Comparison of ENCODE assay signal across 26 mouse cellular contexts in genomic region chr9:20895382-20895781, GRCm38 (mm10). TPM values are rescaled to one million over a fixed set of nuclear protein-coding genes. Genes with fewer than 3 reads are reported as not detected.
DNase-seq lines count a peak whose midpoint lies in the region; ATAC-seq and TF ChIP-seq lines count a peak whose summit lies in the region.
"Had no signal": no experiment of that assay in that cellular context is flagged by ENCODE, and none has a peak within 500 bp of the region (broad histone marks: within the 10 kb centered on the region; RNA-seq: fewer than 3 reads in every experiment).

No protein-coding gene starts in this region.

- WGBS in intestine, embryonic 16.5 days: 93% methylated on average over 9 of the region's 9 CpGs
- 93% methylated on average over 9 of the region's 9 CpGs for WGBS in intestine, embryonic 15.5 days
- 91% methylated on average over 9 of the region's 9 CpGs for WGBS in liver, embryonic 13.5 days (ENCODE audit: insufficient replicate concordance)
- WGBS in liver, postnatal 0 days (ENCODE audit: insufficient replicate concordance): 88% methylated on average over 9 of the region's 9 CpGs
- 97% methylated on average over 9 of the region's 9 CpGs for WGBS in limb, embryonic 10.5 days
- WGBS in forebrain, embryonic 12.5 days: 94% methylated on average over 9 of the region's 9 CpGs

- H3K9ac ChIP-seq in intestine, embryonic 16.5 days (ENCODE audit: low read depth, low read length): 0 out of 2 replicates have a peak overlapping the region, but pooled peaks have one; percentile 2
- no peak overlapping the region for H3K9ac ChIP-seq in intestine, embryonic 15.5 days
- no peak overlapping the region for H3K9ac ChIP-seq in liver, embryonic 13.5 days
- H3K9ac ChIP-seq in liver, postnatal 0 days (replicated peaks): no peak overlapping the region
- H3K9ac ChIP-seq in MEL (ENCODE audit: control insufficient read depth, low read depth, low read length, poor library complexity, severe bottlenecking): no peak overlapping the region
- H3K9ac ChIP-seq in forebrain, embryonic 12.5 days: no peak overlapping the region
- H3K9ac ChIP-seq: embryonic facial prominence, embryonic 13.5 days; embryonic facial prominence, embryonic 15.5 days; forebrain, embryonic 13.5 days; forebrain, embryonic 15.5 days; forebrain, postnatal 0 days had no signal

- no peak for TF ChIP-seq POLR2A in MEL (IDR thresholded peaks at IDR 0.05; ENCODE audit: control insufficient read depth in 1 of 2, insufficient read depth in 1 of 2, low read depth in 1 of 2, low read length in 2 of 2, poor library complexity in 1 of 2)

- TF ChIP-seq EP300 in liver, postnatal 0 days (IDR thresholded peaks at IDR 0.05; ENCODE audit: low read depth): no peak
- no peak for TF ChIP-seq EP300 in MEL (IDR thresholded peaks at IDR 0.05; ENCODE audit: low read depth in 1 of 2, low read length in 2 of 2)

- no peak overlapping the region for H3K4me2 ChIP-seq in intestine, embryonic 16.5 days (ENCODE audit: low read depth, low read length)
- no peak overlapping the region for H3K4me2 ChIP-seq in intestine, embryonic 15.5 days (replicated peaks)
- no peak overlapping the region for H3K4me2 ChIP-seq in liver, embryonic 13.5 days
- H3K4me2 ChIP-seq in liver, postnatal 0 days (ENCODE audit: low read depth, low read length): no peak overlapping the region
- no peak overlapping the region for H3K4me2 ChIP-seq in forebrain, embryonic 12.5 days
- H3K4me2 ChIP-seq: embryonic facial prominence, embryonic 13.5 days; embryonic facial prominence, embryonic 15.5 days; forebrain, embryonic 13.5 days; forebrain, embryonic 15.5 days had no signal

- no peaks in the 10 kb centered on the region for H3K27me3 ChIP-seq in intestine, embryonic 16.5 days (replicated peaks; ENCODE audit: control insufficient read depth, insufficient read depth, low read length)
- no peaks in the 10 kb centered on the region for H3K27me3 ChIP-seq in intestine, embryonic 15.5 days (replicated peaks)
- no peaks in the 10 kb centered on the region for H3K27me3 ChIP-seq in liver, embryonic 13.5 days
- no peaks in the 10 kb centered on the region for H3K27me3 ChIP-seq in liver, postnatal 0 days (ENCODE audit: insufficient read depth, low read length)
- no peaks in the 10 kb centered on the region for H3K27me3 ChIP-seq in MEL (ENCODE audit: control insufficient read depth in 1 of 2, insufficient read depth in 2 of 2, low read length in 2 of 2)
- H3K27me3 ChIP-seq in limb, embryonic 10.5 days (ENCODE audit: low read depth, poor library complexity, severe bottlenecking): no peaks in the 10 kb centered on the region
- H3K27me3 ChIP-seq in forebrain, embryonic 12.5 days: no peaks in the 10 kb centered on the region
- H3K27me3 ChIP-seq: CH12.LX; embryonic facial prominence, embryonic 13.5 days; embryonic facial prominence, embryonic 15.5 days; forebrain, embryonic 13.5 days; forebrain, embryonic 15.5 days had no signal

- peaks cover 34% of the 10 kb centered on the region for H3K36me3 ChIP-seq in intestine, embryonic 16.5 days (ENCODE audit: control insufficient read depth, insufficient read depth, low read length)
- H3K36me3 ChIP-seq in intestine, embryonic 15.5 days: peaks cover 51% of the 10 kb centered on the region
- peaks cover 73% of the 10 kb centered on the region for H3K36me3 ChIP-seq in liver, embryonic 13.5 days
- peaks cover 57% of the 10 kb centered on the region for H3K36me3 ChIP-seq in liver, postnatal 0 days (replicated peaks; ENCODE audit: insufficient read depth, low read length)
- peaks cover 9 to 40% of the 10 kb centered on the region in 2 experiments for H3K36me3 ChIP-seq in MEL (ENCODE audit: control insufficient read depth in 1 of 2, insufficient read depth in 2 of 2, low read length in 2 of 2)
- peaks cover 72% of the 10 kb centered on the region for H3K36me3 ChIP-seq in limb, embryonic 10.5 days
- peaks cover 68% of the 10 kb centered on the region for H3K36me3 ChIP-seq in forebrain, embryonic 12.5 days (replicated peaks)

- no peak overlapping the region for H3K27ac ChIP-seq in intestine, embryonic 16.5 days (ENCODE audit: low read length)
- no peak overlapping the region for H3K27ac ChIP-seq in intestine, embryonic 15.5 days
- no peak overlapping the region for H3K27ac ChIP-seq in liver, embryonic 13.5 days
- no peak overlapping the region for H3K27ac ChIP-seq in liver, postnatal 0 days (ENCODE audit: low read depth)
- no peak overlapping the region for H3K27ac ChIP-seq in MEL (ENCODE audit: control insufficient read depth, low read depth, low read length)
- no peak overlapping the region for H3K27ac ChIP-seq in limb, embryonic 10.5 days
- no peak overlapping the region for H3K27ac ChIP-seq in forebrain, embryonic 12.5 days
- H3K27ac ChIP-seq: embryonic facial prominence, embryonic 13.5 days; embryonic facial prominence, embryonic 15.5 days; forebrain, embryonic 10.5 days; forebrain, embryonic 13.5 days; forebrain, embryonic 15.5 days had no signal

- DNase-seq in liver, embryonic 13.5 days: no peak
- no peak for DNase-seq in liver, postnatal 0 days
- DNase-seq in MEL (ENCODE audit: low read depth, low spot score): no peak
- no peak for DNase-seq in limb, embryonic 10.5 days (ENCODE audit: low spot score)
- no peak for DNase-seq in adrenal gland, adult (ENCODE audit: inconsistent age in 2 of 2, low spot score in 1 of 2)
- DNase-seq: adrenal gland, adult 8-10 months; adrenal gland, postnatal 14 days; adrenal gland, postnatal 36 days; B cell, adult 2 months; cerebellum, adult 11-12 months; cerebellum, adult 2 months; cerebellum, adult 9-10 months; cerebellum, postnatal 10 days; cerebellum, postnatal 25 days; forebrain, postnatal 0 days had no signal

- H3K79me2 ChIP-seq in MEL (ENCODE audit: control insufficient read depth, insufficient read depth, low read length, poor library complexity): peaks cover 44% of the 10 kb centered on the region

- no peak overlapping the region for H3K4me3 ChIP-seq in intestine, embryonic 16.5 days (ENCODE audit: low read length)
- H3K4me3 ChIP-seq in intestine, embryonic 15.5 days (replicated peaks): no peak overlapping the region
- 0 out of 2 replicates have a peak overlapping the region, but pooled peaks have one; percentile 10 for H3K4me3 ChIP-seq in liver, embryonic 13.5 days (replicated peaks)
- H3K4me3 ChIP-seq in liver, postnatal 0 days (ENCODE audit: low read depth, low read length): no peak overlapping the region
- no peak overlapping the region for H3K4me3 ChIP-seq in MEL (ENCODE audit: control insufficient read depth in 1 of 2, insufficient read depth in 1 of 2, low read depth in 2 of 2, low read length in 2 of 2)
- H3K4me3 ChIP-seq in limb, embryonic 10.5 days: 0 out of 2 replicates have a peak overlapping the region, but pooled peaks have one; percentile 6
- H3K4me3 ChIP-seq in forebrain, embryonic 12.5 days (replicated peaks): no peak overlapping the region
- H3K4me3 ChIP-seq: embryonic facial prominence, embryonic 13.5 days; embryonic facial prominence, embryonic 15.5 days; erythroblast, embryonic 14.5 days; forebrain, embryonic 10.5 days; forebrain, embryonic 13.5 days; forebrain, embryonic 15.5 days had no signal

- no peak for ATAC-seq in intestine, embryonic 16.5 days
- ATAC-seq in intestine, embryonic 15.5 days: no peak
- ATAC-seq in liver, embryonic 13.5 days (ENCODE audit: low read depth): no peak
- ATAC-seq in liver, postnatal 0 days: no peak
- ATAC-seq in forebrain, embryonic 12.5 days (ENCODE audit: low FRiP score): no peak
- ATAC-seq: CD4-positive, CD25-positive, alpha-beta regulatory T cell, adult 4 months; forebrain, embryonic 13.5 days; forebrain, embryonic 15.5 days; forebrain, postnatal 0 days had no signal

- H3K4me1 ChIP-seq in intestine, embryonic 16.5 days (ENCODE audit: control insufficient read depth, insufficient read depth, low read length): peaks cover 16% of the 10 kb centered on the region
- peaks cover 21% of the 10 kb centered on the region for H3K4me1 ChIP-seq in intestine, embryonic 15.5 days (replicated peaks)
- peaks cover 60% of the 10 kb centered on the region for H3K4me1 ChIP-seq in liver, embryonic 13.5 days (replicated peaks)
- H3K4me1 ChIP-seq in liver, postnatal 0 days (ENCODE audit: insufficient read depth): peaks cover 8% of the 10 kb centered on the region
- H3K4me1 ChIP-seq in MEL (ENCODE audit: control insufficient read depth in 1 of 2, insufficient read depth in 2 of 2, low read length in 2 of 2): peaks cover 0 to 37% of the 10 kb centered on the region in 2 experiments; a peak in 3 of 4 replicates
- H3K4me1 ChIP-seq in limb, embryonic 10.5 days: peaks cover 24% of the 10 kb centered on the region
- peaks cover 15% of the 10 kb centered on the region for H3K4me1 ChIP-seq in forebrain, embryonic 12.5 days

- TF ChIP-seq CTCF in liver, postnatal 0 days (IDR thresholded peaks at IDR 0.05; ENCODE audit: low read depth): no peak
- no peak for TF ChIP-seq CTCF in MEL (IDR thresholded peaks at IDR 0.05 in 2 of 3, conservative IDR thresholded peaks at IDR 0.05 in 1 of 3; ENCODE audit: control insufficient read depth in 1 of 3, insufficient read depth in 1 of 3, low read depth in 2 of 3, low read length in 3 of 3, poor library complexity in 1 of 3, severe bottlenecking in 1 of 3)

- no peak for TF ChIP-seq RAD21 in MEL (IDR thresholded peaks at IDR 0.05; ENCODE audit: low read depth, low read length)

- H3K9me3 ChIP-seq in intestine, embryonic 16.5 days (ENCODE audit: control insufficient read depth, low read length): no peaks in the 10 kb centered on the region
- no peaks in the 10 kb centered on the region for H3K9me3 ChIP-seq in intestine, embryonic 15.5 days
- no peaks in the 10 kb centered on the region for H3K9me3 ChIP-seq in liver, embryonic 13.5 days (replicated peaks)
- H3K9me3 ChIP-seq in liver, postnatal 0 days (ENCODE audit: low read length): no peaks in the 10 kb centered on the region
- H3K9me3 ChIP-seq in MEL (replicated peaks; ENCODE audit: insufficient read depth, low read length): no peaks in the 10 kb centered on the region
- no peaks in the 10 kb centered on the region for H3K9me3 ChIP-seq in limb, embryonic 10.5 days (replicated peaks)
- no peaks in the 10 kb centered on the region for H3K9me3 ChIP-seq in forebrain, embryonic 12.5 days
- H3K9me3 ChIP-seq: embryonic facial prominence, embryonic 13.5 days; embryonic facial prominence, embryonic 15.5 days; forebrain, embryonic 10.5 days; forebrain, embryonic 13.5 days; forebrain, embryonic 15.5 days had no signal

RNA-seq across cellular contexts. Expression of gene Eif3g, which starts 3.0 kb away (rescaled TPM):
- polyA plus RNA-seq in intestine, embryonic 16.5 days (2015; fragmentation: Nextera tagmentation; extraction: Ambion mirVana): 261 and 297 TPM in 2 replicates
- 292 and 319 TPM in 2 replicates for polyA plus RNA-seq in intestine, embryonic 15.5 days (2015; fragmentation: Nextera tagmentation; extraction: Ambion mirVana)
- polyA plus RNA-seq in liver, embryonic 13.5 days (2015; fragmentation: Nextera tagmentation; extraction: Ambion mirVana): 282 and 290 TPM in 2 replicates
- polyA plus RNA-seq in liver, postnatal 0 days (2015; fragmentation: Nextera tagmentation; extraction: Ambion mirVana): 128 and 129 TPM in 2 replicates
- total RNA-seq in MEL (2012; rRNA removed): 1,228 and 1,516 TPM in 2 replicates
- polyA plus RNA-seq in MEL (2012; ENCODE audit: insufficient read depth in 1 of 2, insufficient read length in 2 of 2, low read depth in 1 of 2, low replicate concordance in 2 of 2, missing spikeins in 1 of 2): 1,000 to 10,000 TPM in 1 of 2 experiments, not detected in 1; 1,873 TPM
- 415 and 453 TPM in 2 replicates for polyA plus RNA-seq in limb, embryonic 10.5 days (2016; fragmentation: Nextera tagmentation; extraction: Ambion mirVana)
- polyA plus RNA-seq in forebrain, embryonic 12.5 days (2016; fragmentation: Nextera tagmentation; extraction: Ambion mirVana): 313 and 319 TPM in 2 replicates

RNA-seq across cellular contexts. Expression of gene Ppan, which starts 7.4 kb away (rescaled TPM):
- 79.5 and 97.6 TPM in 2 replicates for polyA plus RNA-seq in intestine, embryonic 16.5 days (2015; fragmentation: Nextera tagmentation; extraction: Ambion mirVana)
- 91.6 and 95.5 TPM in 2 replicates for polyA plus RNA-seq in intestine, embryonic 15.5 days (2015; fragmentation: Nextera tagmentation; extraction: Ambion mirVana)
- 89.6 and 90.5 TPM in 2 replicates for polyA plus RNA-seq in liver, embryonic 13.5 days (2015; fragmentation: Nextera tagmentation; extraction: Ambion mirVana)
- 32.4 and 32.5 TPM in 2 replicates for polyA plus RNA-seq in liver, postnatal 0 days (2015; fragmentation: Nextera tagmentation; extraction: Ambion mirVana)
- 612 and 763 TPM in 2 replicates for total RNA-seq in MEL (2012; rRNA removed)
- polyA plus RNA-seq in MEL (2012; ENCODE audit: insufficient read depth in 1 of 2, insufficient read length in 2 of 2, low read depth in 1 of 2, low replicate concordance in 2 of 2, missing spikeins in 1 of 2): 100 to 1,000 TPM; 251 to 953 TPM
- 103 and 121 TPM in 2 replicates for polyA plus RNA-seq in limb, embryonic 10.5 days (2016; fragmentation: Nextera tagmentation; extraction: Ambion mirVana)
- 63.2 and 66.9 TPM in 2 replicates for polyA plus RNA-seq in forebrain, embryonic 12.5 days (2016; fragmentation: Nextera tagmentation; extraction: Ambion mirVana)

RNA-seq across cellular contexts. Expression of gene Angptl6, which starts 15.9 kb away (rescaled TPM):
- polyA plus RNA-seq in intestine, embryonic 16.5 days (2015; fragmentation: Nextera tagmentation; extraction: Ambion mirVana): 10.7 and 11.2 TPM in 2 replicates
- 8.3 and 10.7 TPM in 2 replicates for polyA plus RNA-seq in intestine, embryonic 15.5 days (2015; fragmentation: Nextera tagmentation; extraction: Ambion mirVana)
- polyA plus RNA-seq in liver, embryonic 13.5 days (2015; fragmentation: Nextera tagmentation; extraction: Ambion mirVana): 9.4 and 10.1 TPM in 2 replicates
- polyA plus RNA-seq in liver, postnatal 0 days (2015; fragmentation: Nextera tagmentation; extraction: Ambion mirVana): 16.6 TPM in 2 replicates
- total RNA-seq in MEL (2012; rRNA removed): 10.9 and 18.1 TPM in 2 replicates
- 10 to 100 TPM in 1 of 2 experiments, not detected in 1; 22.6 TPM for polyA plus RNA-seq in MEL (2012; ENCODE audit: insufficient read depth in 1 of 2, insufficient read length in 2 of 2, low read depth in 1 of 2, low replicate concordance in 2 of 2, missing spikeins in 1 of 2)
- polyA plus RNA-seq in limb, embryonic 10.5 days (2016; fragmentation: Nextera tagmentation; extraction: Ambion mirVana): 2.4 and 2.9 TPM in 2 replicates
- 6.0 and 6.2 TPM in 2 replicates for polyA plus RNA-seq in forebrain, embryonic 12.5 days (2016; fragmentation: Nextera tagmentation; extraction: Ambion mirVana)

RNA-seq across cellular contexts. Expression of gene A230050P20Rik, which starts 26.9 kb away (rescaled TPM):
- 16.2 and 18.3 TPM in 2 replicates for polyA plus RNA-seq in intestine, embryonic 16.5 days (2015; fragmentation: Nextera tagmentation; extraction: Ambion mirVana)
- polyA plus RNA-seq in intestine, embryonic 15.5 days (2015; fragmentation: Nextera tagmentation; extraction: Ambion mirVana): 15.0 and 19.8 TPM in 2 replicates
- 4.2 and 4.8 TPM in 2 replicates for polyA plus RNA-seq in liver, embryonic 13.5 days (2015; fragmentation: Nextera tagmentation; extraction: Ambion mirVana)
- polyA plus RNA-seq in liver, postnatal 0 days (2015; fragmentation: Nextera tagmentation; extraction: Ambion mirVana): 3.5 and 5.4 TPM in 2 replicates
- total RNA-seq in MEL (2012; rRNA removed): 53.9 and 63.7 TPM in 2 replicates
- polyA plus RNA-seq in MEL (2012; ENCODE audit: insufficient read depth in 1 of 2, insufficient read length in 2 of 2, low read depth in 1 of 2, low replicate concordance in 2 of 2, missing spikeins in 1 of 2): 100 to 1,000 TPM; 190 to 199 TPM
- 1.7 and 1.8 TPM in 2 replicates for polyA plus RNA-seq in limb, embryonic 10.5 days (2016; fragmentation: Nextera tagmentation; extraction: Ambion mirVana)
- 1.4 and 1.5 TPM in 2 replicates for polyA plus RNA-seq in forebrain, embryonic 12.5 days (2016; fragmentation: Nextera tagmentation; extraction: Ambion mirVana)

Comparison
In these comparisons a context has a peak if more than half of its experiments do, and no peak if none do; other contexts are left out.
1. H3K4me3 ChIP-seq: peak in liver, embryonic 13.5 days (single experiment) and limb, embryonic 10.5 days (single experiment); none in intestine, embryonic 16.5 days (single experiment), intestine, embryonic 15.5 days (single experiment), liver, postnatal 0 days (single experiment), MEL (0 of 2) and forebrain, embryonic 12.5 days (single experiment).